Mouse (Mus musculus): ENCODE results near the gene Esyt1.
"Not testable (repeated sequence)": the region's sequence is repeated elsewhere in the genome, so short reads cannot be mapped to it uniquely, and the experiment has no call there.

Esyt1 gene

DNA sequence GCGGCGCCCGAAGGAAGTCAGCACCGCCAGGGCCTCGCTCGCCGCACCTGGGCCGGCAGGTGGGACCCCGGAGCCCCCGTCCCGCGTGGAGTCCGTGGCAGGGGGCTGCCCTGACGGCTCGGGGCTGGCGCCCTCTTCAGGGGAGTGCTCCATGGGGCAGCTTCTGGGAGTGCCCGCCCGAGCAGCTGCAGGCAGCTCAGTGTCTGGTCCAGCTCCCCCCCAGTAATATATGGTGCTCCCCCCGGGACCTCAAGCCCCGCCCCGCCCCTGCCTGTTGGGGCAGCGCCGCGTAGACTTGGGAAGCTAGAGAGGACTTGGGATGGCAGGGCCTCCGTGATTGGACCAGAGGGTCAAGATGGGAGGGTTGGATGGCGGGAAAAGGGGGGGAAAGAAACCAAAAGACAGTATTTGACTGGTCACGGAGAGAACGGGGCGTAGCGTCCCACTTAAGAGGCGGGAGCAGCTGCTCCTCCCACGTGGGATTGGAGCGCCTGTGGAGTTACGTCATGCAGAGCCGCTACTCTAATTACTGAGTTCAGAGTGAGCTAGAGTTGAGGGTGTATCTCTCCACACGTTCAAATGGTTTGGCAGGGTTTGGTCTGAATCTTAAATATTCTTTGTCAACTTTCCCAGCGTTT is at the start of gene Esyt1:
Esyt1 (minus strand) TSS at position 201 of the 638 bp plus-strand sequence.
- DNase-seq (ENCODE audit: low spot score) = peak; percentile 91

GRCm38 (mm10) chr10:128575063-128575462 is 49.4 kb upstream of the Esyt1 start:
- DNase-seq (ENCODE audit: low spot score) = no peak

DNA sequence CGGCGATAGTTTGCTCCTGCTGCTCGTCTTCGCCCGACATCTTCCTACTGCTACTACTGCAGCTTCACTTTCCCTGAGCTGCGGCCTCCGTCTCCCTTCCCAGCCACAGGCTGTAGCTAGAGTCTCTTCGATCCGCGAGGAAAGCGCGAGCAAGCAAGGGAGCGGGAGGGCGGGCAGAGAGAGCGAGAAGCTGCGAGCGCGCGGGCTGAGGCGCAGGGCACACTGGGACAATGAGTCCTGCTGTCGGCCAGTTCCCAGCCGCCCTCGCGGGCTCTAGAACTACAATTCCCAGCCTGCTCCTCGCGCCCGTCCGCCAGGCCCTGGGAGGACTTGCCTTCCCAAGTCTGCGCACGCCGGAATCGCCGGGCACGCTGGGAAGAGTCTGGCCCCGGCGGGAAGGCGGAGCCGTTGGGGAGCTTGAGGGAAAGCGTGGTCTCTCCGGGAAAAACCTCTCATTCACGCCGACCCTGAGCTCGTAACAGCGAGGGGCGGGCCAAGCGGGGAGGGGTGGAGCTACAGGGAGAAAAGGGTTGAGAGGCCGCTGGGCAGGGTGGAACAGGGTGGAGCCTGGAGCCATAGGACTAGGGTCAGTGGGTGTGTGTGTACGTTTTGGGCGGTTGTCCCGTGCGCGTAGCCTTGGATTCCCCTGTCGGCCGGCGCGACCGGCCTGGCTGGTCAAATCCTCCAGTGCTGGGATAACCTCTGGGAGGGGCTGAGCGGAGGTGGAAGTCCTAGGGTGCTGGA is 40.3 kb upstream of the Esyt1 start, which contains the start of gene Pa2g4:
Pa2g4 (minus strand) TSS at position 200 of the 744 bp plus-strand sequence.
- peak; percentile 96 for DNase-seq (ENCODE audit: low spot score)

DNA sequence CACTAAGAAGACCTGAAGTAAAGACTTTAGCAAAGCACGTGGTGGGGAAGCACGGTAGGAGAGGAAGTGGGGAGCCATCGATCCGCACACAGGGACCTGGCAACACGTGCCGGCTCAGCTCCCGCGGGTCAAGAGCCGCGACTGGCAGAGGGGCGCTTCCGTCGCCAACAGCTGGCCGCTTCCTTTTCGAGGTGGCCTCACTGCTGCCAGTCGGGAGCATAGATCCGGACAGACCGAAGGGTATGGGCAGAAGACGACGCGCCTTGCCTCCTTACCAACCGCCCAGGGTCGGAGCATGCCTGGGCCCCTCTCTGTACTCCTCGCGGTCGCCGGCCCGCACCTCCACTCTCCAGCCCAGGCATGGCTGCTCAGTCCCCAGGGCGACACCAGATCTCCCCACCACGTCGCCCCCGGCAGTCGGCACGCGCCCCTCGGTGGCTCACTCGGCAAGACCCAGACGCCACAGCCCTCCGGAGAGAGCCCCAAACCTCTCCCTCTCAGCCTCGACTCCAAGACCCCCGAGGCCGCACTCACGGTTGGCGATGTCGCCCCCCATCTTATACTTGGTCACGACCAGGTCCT is 39.6 kb upstream of the Esyt1 start:
- DNase-seq (ENCODE audit: low spot score) = no peak

GRCm38 (mm10) chr10:128563544-128563943 is 37.9 kb upstream of the Esyt1 start:
- DNase-seq (ENCODE audit: low spot score) = no peak

- DNase-seq (ENCODE audit: low spot score) = no peak
Observed at GRCm38 (mm10) chr10:128556963-128557362, 31.3 kb upstream of the Esyt1 start.

DNA sequence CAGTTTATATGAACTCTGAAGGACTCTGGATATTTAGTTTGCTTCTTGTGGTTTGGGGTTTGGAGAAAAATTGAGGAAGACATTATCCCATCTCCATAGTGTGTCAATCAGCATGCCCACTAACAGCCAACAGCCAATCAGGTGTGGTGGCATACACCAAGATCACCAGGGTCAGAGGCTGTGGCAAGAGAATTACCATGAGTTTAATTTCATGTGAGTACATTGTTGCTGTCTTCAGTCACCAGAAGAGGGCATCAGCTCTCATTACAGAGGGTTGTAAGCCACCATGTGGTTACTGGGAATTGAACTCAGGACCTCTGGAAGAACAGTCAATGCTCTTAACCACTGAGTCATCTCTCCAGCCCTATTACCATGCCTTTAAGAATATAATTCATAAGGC is 30.6 kb upstream of the Esyt1 start:
- DNase-seq (ENCODE audit: low spot score) = no peak

DNA sequence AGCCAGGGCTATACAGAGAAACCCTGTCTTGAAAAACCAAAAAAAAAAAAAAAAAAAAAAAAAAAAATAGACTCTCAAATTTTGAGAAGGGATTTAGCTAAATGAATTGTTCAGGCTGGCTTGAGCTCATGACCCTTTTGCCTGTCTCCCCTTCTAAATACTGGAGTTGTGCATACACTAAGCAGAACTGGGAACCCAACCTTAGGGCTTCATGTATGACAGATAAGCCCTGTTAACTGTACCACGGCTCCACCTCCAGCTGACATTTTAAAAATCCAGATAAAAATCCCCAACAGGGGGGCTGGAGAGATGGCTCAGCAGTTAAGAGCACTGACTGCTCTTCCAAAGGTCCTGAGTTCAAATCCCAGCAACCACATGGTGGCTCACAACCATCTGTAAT is 29.9 kb upstream of the Esyt1 start:
- DNase-seq (ENCODE audit: low spot score) = not testable (repeated sequence)

DNA sequence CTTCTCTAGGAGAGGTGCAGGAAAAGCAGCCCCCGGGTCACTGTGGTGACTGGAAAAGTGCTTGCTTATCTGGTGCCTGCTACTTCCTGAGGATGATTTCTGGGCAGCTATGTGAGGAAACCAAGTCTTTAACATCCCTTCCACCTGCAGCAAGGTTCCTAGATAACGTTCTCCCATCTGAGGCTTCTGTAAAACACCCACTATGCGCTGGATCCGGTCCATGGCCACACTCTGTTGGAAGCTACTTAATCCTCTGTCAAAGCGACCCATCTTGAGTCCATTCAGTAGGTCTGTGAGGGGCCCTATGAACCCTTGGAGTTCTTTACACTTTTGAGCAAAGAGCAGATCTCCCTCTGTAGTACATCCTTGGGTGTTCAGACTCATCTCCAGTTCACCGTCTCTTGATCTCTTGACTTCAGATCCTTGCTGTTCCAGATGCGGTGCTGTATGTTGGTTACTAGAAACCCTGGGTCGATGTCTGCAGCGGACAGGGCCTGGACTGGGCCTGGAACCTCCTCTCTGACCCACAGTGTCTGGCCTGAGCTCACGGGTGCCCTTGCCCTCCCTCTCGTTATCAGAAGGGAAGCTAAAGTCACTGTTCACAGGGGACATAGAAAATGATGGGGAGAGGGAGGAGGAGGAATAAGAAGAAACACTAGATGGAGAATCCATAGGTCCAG is 24.6 kb upstream of the Esyt1 start:
- DNase-seq (ENCODE audit: low spot score) = not testable (repeated sequence)

DNA sequence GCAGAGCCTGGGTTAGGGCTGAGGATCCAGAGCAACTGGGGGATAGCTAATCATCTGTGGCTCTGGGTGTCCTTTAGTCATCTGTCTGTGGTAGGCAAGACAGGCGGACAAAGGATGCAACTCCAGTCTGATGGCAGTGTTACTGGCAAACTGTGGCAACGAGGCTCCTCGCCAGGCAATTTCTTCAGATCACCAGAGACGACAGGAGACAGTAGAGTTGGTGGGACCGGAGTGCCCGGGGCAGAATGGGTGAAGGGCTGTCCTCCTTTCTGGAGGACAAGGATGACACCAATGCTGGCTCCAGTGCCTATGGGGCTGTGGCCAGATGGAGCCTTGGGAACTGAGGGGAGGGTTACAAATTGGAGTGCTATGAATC is 24.0 kb upstream of the Esyt1 start:
- not testable (repeated sequence) for DNase-seq (ENCODE audit: low spot score)

- DNase-seq (ENCODE audit: low spot score) = peak; percentile 93
Observed at GRCm38 (mm10) chr10:128548947-128549681, 23.4 kb upstream of the Esyt1 start, which contains the start of gene Rpl41. Rpl41 (minus strand) TSS chr10:128549305.

GRCm38 (mm10) chr10:128548051-128548791 is 22.6 kb upstream of the Esyt1 start:
- DNase-seq (ENCODE audit: low spot score) = not testable (repeated sequence)

GRCm38 (mm10) chr10:128547361-128548032 is 21.8 kb upstream of the Esyt1 start, which contains the start of gene Zc3h10:
Zc3h10 (minus strand) TSS chr10:128547774.
- DNase-seq (ENCODE audit: low spot score) = peak; percentile 97

DNA sequence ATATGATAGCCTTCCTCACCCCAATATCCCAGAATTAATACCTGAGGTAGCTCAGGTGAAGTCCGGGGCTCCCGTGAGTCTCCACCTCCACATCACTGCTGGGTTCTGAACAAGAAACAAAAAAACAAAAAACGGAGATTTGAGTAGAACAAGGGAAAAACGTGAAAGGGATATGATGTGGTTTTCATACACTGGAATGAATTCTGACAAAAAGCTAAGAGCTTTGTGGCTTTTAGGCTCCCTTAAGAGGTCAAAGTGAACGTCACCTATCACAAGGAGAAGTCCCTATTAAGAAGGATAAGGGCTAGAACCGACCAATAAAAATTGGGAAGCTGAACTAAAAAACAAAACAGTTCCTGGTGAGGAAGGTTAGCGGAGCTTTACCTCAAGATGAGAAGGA is 21.1 kb upstream of the Esyt1 start:
- DNase-seq (ENCODE audit: low spot score) = no peak

- DNase-seq (ENCODE audit: low spot score) = no peak
Observed at GRCm38 (mm10) chr10:128546361-128546760, 20.7 kb upstream of the Esyt1 start.

DNA sequence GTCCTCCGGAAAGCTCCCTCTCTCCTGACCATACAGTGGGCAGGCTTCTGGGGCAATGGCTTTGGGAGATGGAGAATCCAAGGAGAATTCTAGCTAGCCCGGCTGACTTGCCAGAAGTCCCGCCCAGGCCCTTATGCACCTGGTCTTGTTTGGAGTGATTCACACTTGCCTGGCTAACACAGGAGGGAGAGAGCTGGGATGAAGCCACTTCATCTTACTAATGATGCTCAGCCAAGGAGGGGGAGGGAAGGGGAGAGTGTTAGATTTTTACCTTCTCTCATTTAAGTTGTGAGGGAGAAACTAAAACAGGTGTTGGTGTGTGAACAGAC is 19.9 kb upstream of the Esyt1 start:
- no peak for DNase-seq (ENCODE audit: low spot score)

GRCm38 (mm10) chr10:128544674-128545569 is 19.3 kb upstream of the Esyt1 start:
- no peak for DNase-seq (ENCODE audit: low spot score)

- DNase-seq (ENCODE audit: low spot score) = no peak
Observed at GRCm38 (mm10) chr10:128544151-128544657, 18.5 kb upstream of the Esyt1 start.

GRCm38 (mm10) chr10:128543100-128543499 is 17.4 kb upstream of the Esyt1 start:
- no peak for DNase-seq (ENCODE audit: low spot score)
